Mouse (Mus musculus) stomach, postnatal 0 days (tissue): ENCODE data around the gene Fzd5.

Experiments used
- CTCF ChIP-seq: IDR thresholded peaks from 2 replicates; pipeline ENCODE4 v1.5.1; 2016; ENCODE audit warnings: antibody characterized with exemption, low read depth, mild to moderate bottlenecking, moderate library complexity
- EP300 ChIP-seq: optimal IDR thresholded peaks from 2 replicates; pipeline ENCODE3; 2016; ENCODE audit warnings: antibody characterized with exemption

GRCm38 (mm10) chr1:64684440-64684839, 53.1 kb downstream of the Fzd5 start:
- TF ChIP-seq CTCF (no peak), EP300 (no peak)
